Mouse (Mus musculus): ENCODE results near the gene Rab24. TPM values are rescaled to one million over a fixed set of nuclear protein-coding genes. Genes with fewer than 3 reads are reported as not detected.

The Rab24 gene
- polyA plus RNA-seq (2012; rRNA removed) = 54.9 and 101 TPM in 2 replicates

- WGBS = under 1% methylated on average over 73 of the region's 73 CpGs
Observed at GRCm38 (mm10) chr13:55321434-55322129, at the start of gene Rab24. Rab24 (minus strand) TSS chr13:55321946.

GRCm38 (mm10) chr13:55371007-55371681 lies 49.4 kb upstream of the Rab24 start:
- no peak for TF ChIP-seq POLR2A (IDR thresholded peaks at IDR 0.05; ENCODE audit: low read depth, low read length)
- TF ChIP-seq CTCF (IDR thresholded peaks at IDR 0.05; ENCODE audit: extremely low read depth, insufficient read length, insufficient replicate concordance, low read depth, low read length) = no peak

More at GRCm38 (mm10) chr13:55321434-55322129, at the start of gene Rab24:
- Histone ChIP-seq H3K36me3 (ENCODE audit: control insufficient read depth, insufficient read depth, low read length) (peaks cover 47% of the 10 kb centered on the region), H3K27ac (ENCODE audit: insufficient read depth, low read depth, low read length) (peak within 1 kb of the TSS; percentile 87), H3K4me1 (ENCODE audit: control insufficient read depth, insufficient read depth, insufficient read length, low read length) (peaks cover 19% of the 10 kb centered on the region), H3K27me3 (ENCODE audit: control insufficient read depth, insufficient read depth, low read length) (no peaks in the 10 kb centered on the region), H3K4me3 (ENCODE audit: low read depth, low read length) (peak within 1 kb of the TSS; percentile 71)
- TF ChIP-seq POLR2A (IDR thresholded peaks at IDR 0.05; ENCODE audit: low read depth, low read length) (peak; percentile 58; the same call in 1 of the 2 replicates), CTCF (IDR thresholded peaks at IDR 0.05; ENCODE audit: extremely low read depth, insufficient read length, insufficient replicate concordance, low read depth, low read length) (no peak)

GRCm38 (mm10) chr13:55370234-55370633 lies 48.5 kb upstream of the Rab24 start:
- peak overlapping the region; percentile 68 for H3K27ac ChIP-seq (ENCODE audit: insufficient read depth, low read depth, low read length)
- H3K27me3 ChIP-seq (ENCODE audit: control insufficient read depth, insufficient read depth, low read length) = no peaks in the 10 kb centered on the region
- 34% methylated on average over 3 of the region's 3 CpGs for WGBS

More at GRCm38 (mm10) chr13:55371007-55371681, 49.4 kb upstream of the Rab24 start:
- Histone ChIP-seq H3K4me3 (ENCODE audit: low read depth, low read length) (peak overlapping the region; percentile 25), H3K27ac (ENCODE audit: insufficient read depth, low read depth, low read length) (no peak overlapping the region), H3K36me3 (ENCODE audit: control insufficient read depth, insufficient read depth, low read length) (no peaks in the 10 kb centered on the region), H3K4me1 (ENCODE audit: control insufficient read depth, insufficient read depth, insufficient read length, low read length) (peaks cover 60% of the 10 kb centered on the region), H3K27me3 (ENCODE audit: control insufficient read depth, insufficient read depth, low read length) (no peaks in the 10 kb centered on the region)
- WGBS = 72% methylated on average over 8 of the region's 8 CpGs

GRCm38 (mm10) chr13:55369531-55370114 lies 47.9 kb upstream of the Rab24 start, which contains the start of gene Rgs14:
Rgs14 (plus strand) TSS chr13:55369732.
- 30% methylated on average over 13 of the region's 13 CpGs for WGBS
- H3K4me1 ChIP-seq (ENCODE audit: control insufficient read depth, insufficient read depth, insufficient read length, low read length) = peaks cover 50% of the 10 kb centered on the region
- peak within 1 kb of the TSS; percentile 65 for H3K4me3 ChIP-seq (ENCODE audit: low read depth, low read length)
- H3K27ac ChIP-seq (ENCODE audit: insufficient read depth, low read depth, low read length) = peak within 1 kb of the TSS; percentile 68
- H3K36me3 ChIP-seq (ENCODE audit: control insufficient read depth, insufficient read depth, low read length) = no peaks in the 10 kb centered on the region
- no peak; the same call in 1 of the 2 replicates for TF ChIP-seq POLR2A (IDR thresholded peaks at IDR 0.05; ENCODE audit: low read depth, low read length)
- no peak for TF ChIP-seq CTCF (IDR thresholded peaks at IDR 0.05; ENCODE audit: extremely low read depth, insufficient read length, insufficient replicate concordance, low read depth, low read length)
- no peaks in the 10 kb centered on the region for H3K27me3 ChIP-seq (ENCODE audit: control insufficient read depth, insufficient read depth, low read length)

More at GRCm38 (mm10) chr13:55370234-55370633, 48.5 kb upstream of the Rab24 start:
- no peaks in the 10 kb centered on the region for H3K36me3 ChIP-seq (ENCODE audit: control insufficient read depth, insufficient read depth, low read length)
- peak overlapping the region; percentile 65 for H3K4me3 ChIP-seq (ENCODE audit: low read depth, low read length)
- TF ChIP-seq POLR2A (IDR thresholded peaks at IDR 0.05; ENCODE audit: low read depth, low read length) (no peak), CTCF (IDR thresholded peaks at IDR 0.05; ENCODE audit: extremely low read depth, insufficient read length, insufficient replicate concordance, low read depth, low read length) (no peak)
- peaks cover 54% of the 10 kb centered on the region for H3K4me1 ChIP-seq (ENCODE audit: control insufficient read depth, insufficient read depth, insufficient read length, low read length)

GRCm38 (mm10) chr13:55368401-55368800 lies 46.7 kb upstream of the Rab24 start:
- Histone ChIP-seq H3K27ac (ENCODE audit: insufficient read depth, low read depth, low read length) (no peak overlapping the region), H3K4me3 (ENCODE audit: low read depth, low read length) (no peak overlapping the region), H3K27me3 (ENCODE audit: control insufficient read depth, insufficient read depth, low read length) (no peaks in the 10 kb centered on the region), H3K36me3 (ENCODE audit: control insufficient read depth, insufficient read depth, low read length) (no peaks in the 10 kb centered on the region), H3K4me1 (ENCODE audit: control insufficient read depth, insufficient read depth, insufficient read length, low read length) (peaks cover 43% of the 10 kb centered on the region)
- 72% methylated on average over 7 of the region's 7 CpGs for WGBS
- TF ChIP-seq POLR2A (IDR thresholded peaks at IDR 0.05; ENCODE audit: low read depth, low read length) = no peak
- TF ChIP-seq CTCF (IDR thresholded peaks at IDR 0.05; ENCODE audit: extremely low read depth, insufficient read length, insufficient replicate concordance, low read depth, low read length) = peak; percentile 47; the same call in 1 of the 2 replicates

GRCm38 (mm10) chr13:55362453-55363060 lies 40.8 kb upstream of the Rab24 start, which contains the start of gene Lman2:
Lman2 (minus strand) TSS chr13:55362783.
- Histone ChIP-seq H3K27me3 (ENCODE audit: control insufficient read depth, insufficient read depth, low read length) (no peaks in the 10 kb centered on the region), H3K4me3 (ENCODE audit: low read depth, low read length) (peak within 1 kb of the TSS; percentile 79), H3K36me3 (ENCODE audit: control insufficient read depth, insufficient read depth, low read length) (peaks cover 23% of the 10 kb centered on the region), H3K27ac (ENCODE audit: insufficient read depth, low read depth, low read length) (peak within 1 kb of the TSS; percentile 93), H3K4me1 (ENCODE audit: control insufficient read depth, insufficient read depth, insufficient read length, low read length) (peaks cover 11% of the 10 kb centered on the region)
- TF ChIP-seq CTCF (IDR thresholded peaks at IDR 0.05; ENCODE audit: extremely low read depth, insufficient read length, insufficient replicate concordance, low read depth, low read length) (no peak), POLR2A (IDR thresholded peaks at IDR 0.05; ENCODE audit: low read depth, low read length) (peak; percentile 88)
- WGBS = under 1% methylated on average over 35 of the region's 35 CpGs
